Mouse (Mus musculus) embryonic facial prominence, embryonic 14.5 days (tissue): ENCODE measurements around the gene Smim24. TPM values are rescaled to one million over a fixed set of nuclear protein-coding genes. Genes with fewer than 3 reads are reported as not detected.

Experiments used
- ATAC-seq: fragments of 200-750 bp; cut with Nextera tagmentation; 2 replicates; pipeline ENCODE4 v1.8.0; 2017; ENCODE audit warnings: low read depth, moderate number of reproducible peaks, moderate TSS enrichment
- DNase-seq: peaks from one replicate; pipeline ENCODE4 v3.0.0-alpha.2; 2015; ENCODE audit warnings: low spot score
- H3K27ac ChIP-seq: fragments of 300-500 bp; sonication (generic); replicated peaks from 2 replicates; pipeline ENCODE4 v1.5.1; 2014; ENCODE audit warnings: low read depth, mild to moderate bottlenecking, low read length, moderate library complexity
- H3K27me3 ChIP-seq: fragments of 300-500 bp; sonication (generic); replicated peaks from 2 replicates; pipeline ENCODE4 v1.6.1; 2014; ENCODE audit warnings: low read length; ENCODE audit not compliant: control insufficient read depth, insufficient read depth
- H3K36me3 ChIP-seq: fragments of 300-500 bp; sonication (generic); 2 replicates; pipeline ENCODE4 v1.6.1; 2014; ENCODE audit warnings: low read length, mixed read lengths; ENCODE audit not compliant: control insufficient read depth, insufficient read depth
- H3K4me1 ChIP-seq: fragments of 300-500 bp; sonication (generic); 2 replicates; pipeline ENCODE4 v1.6.1; 2014; ENCODE audit warnings: antibody characterized with exemption, low read length; ENCODE audit not compliant: control insufficient read depth, insufficient read depth
- H3K4me2 ChIP-seq: fragments of 300-500 bp; sonication (generic); 2 replicates; pipeline ENCODE4 v1.6.1; 2014; ENCODE audit warnings: low read depth, mild to moderate bottlenecking, low read length, moderate library complexity, mixed read lengths
- H3K4me3 ChIP-seq: fragments of 300-500 bp; sonication (generic); 2 replicates; pipeline ENCODE4 v1.5.1; 2014; ENCODE audit warnings: low read depth, mild to moderate bottlenecking, low read length
- H3K9ac ChIP-seq: fragments of 300-500 bp; sonication (generic); 2 replicates; pipeline ENCODE4 v1.6.1; 2014; ENCODE audit warnings: low read depth, mild to moderate bottlenecking, low read length, moderate library complexity, mixed read lengths
- H3K9me3 ChIP-seq: fragments of 300-500 bp; sonication (generic); 2 replicates; pipeline ENCODE4 v1.6.1; 2016; ENCODE audit warnings: low read length; ENCODE audit not compliant: control insufficient read depth
- WGBS: fragments of 180-500 bp; shearing (Covaris S2); extraction: QIAGEN DNeasy Blood & Tissue Kit; methylation state at CpG from one replicate; pipeline ENCODE4 v1.1.7; 2014; 5-methylcytosine and 5-hydroxymethylcytosine counted together
- polyA plus RNA-seq: library from polyadenylated mRNA; unstranded; fragments of >200 nt; fragmentation: Nextera tagmentation; extraction: Ambion mirVana; gene quantifications from 2 replicates; pipeline ENCODE4 v1.2.1, GENCODE M21; 2014

The Smim24 gene
- polyA plus RNA-seq, 1 experiment from 2014 or later = 3.9 TPM

GRCm38 (mm10) chr10:81413310-81414261 lies 20.7 kb downstream of the Smim24 start:
- Histone ChIP-seq H3K36me3 (peaks cover 28% of the 10 kb centered on the region; the same call in 1 of the 2 replicates), H3K9me3 (no peaks in the 10 kb centered on the region), H3K4me2 (peak overlapping the region; percentile 35), H3K4me3 (peak overlapping the region; percentile 1; the same call in 1 of the 2 replicates), H3K27me3 (no peaks in the 10 kb centered on the region), H3K9ac (peak overlapping the region; percentile 35; the same call in 1 of the 2 replicates), H3K27ac (peak overlapping the region; percentile 84), H3K4me1 (peaks cover 69% of the 10 kb centered on the region)
- WGBS = 41% methylated on average over 17 of the region's 26 CpGs
- ATAC-seq = peak; percentile 5; the same call in 1 of the 2 replicates
- DNase-seq = peak; percentile 86

GRCm38 (mm10) chr10:81414682-81415081 lies 21.8 kb downstream of the Smim24 start:
- peaks cover 33% of the 10 kb centered on the region for H3K36me3 ChIP-seq
- peak overlapping the region; percentile 35 for H3K4me2 ChIP-seq
- no peak for ATAC-seq
- no peaks in the 10 kb centered on the region for H3K9me3 ChIP-seq
- no peak overlapping the region for H3K9ac ChIP-seq
- H3K27me3 ChIP-seq = no peaks in the 10 kb centered on the region
- DNase-seq = peak; percentile 73
- peak overlapping the region; percentile 84; the same call in 1 of the 2 replicates for H3K27ac ChIP-seq
- H3K4me1 ChIP-seq = peaks cover 60% of the 10 kb centered on the region
- no peak overlapping the region for H3K4me3 ChIP-seq

GRCm38 (mm10) chr10:81415146-81415545 lies 22.3 kb downstream of the Smim24 start:
- Histone ChIP-seq H3K9me3 (no peaks in the 10 kb centered on the region), H3K9ac (no peak overlapping the region), H3K27me3 (no peaks in the 10 kb centered on the region), H3K4me1 (peaks cover 59% of the 10 kb centered on the region), H3K4me2 (no peak overlapping the region; the same call in 1 of the 2 replicates), H3K27ac (peak overlapping the region; percentile 48), H3K4me3 (no peak overlapping the region), H3K36me3 (peaks cover 37% of the 10 kb centered on the region)
- ATAC-seq (no peak), DNase-seq (no peak)
- 85% methylated on average over 5 of the region's 5 CpGs for WGBS

GRCm38 (mm10) chr10:81415549-81416310 lies 22.9 kb downstream of the Smim24 start:
- Histone ChIP-seq H3K36me3 (peaks cover 43% of the 10 kb centered on the region), H3K9me3 (no peaks in the 10 kb centered on the region), H3K27me3 (no peaks in the 10 kb centered on the region), H3K4me1 (peaks cover 59% of the 10 kb centered on the region), H3K4me3 (no peak overlapping the region), H3K4me2 (0 out of 2 replicates have a peak overlapping the region, but pooled peaks have one; percentile 56), H3K27ac (peak overlapping the region; percentile 93), H3K9ac (0 out of 2 replicates have a peak overlapping the region, but pooled peaks have one; percentile 35)
- DNase-seq (no peak), ATAC-seq (no peak)
- 57% methylated on average over 17 of the region's 17 CpGs for WGBS

- no peaks in the 10 kb centered on the region for H3K27me3 ChIP-seq
- H3K4me2 ChIP-seq = peak overlapping the region; percentile 56
- H3K4me3 ChIP-seq = peak overlapping the region; percentile 24
- peak overlapping the region; percentile 63 for H3K9ac ChIP-seq
- peak; percentile 84 for ATAC-seq
- peak overlapping the region; percentile 93 for H3K27ac ChIP-seq
- H3K36me3 ChIP-seq = peaks cover 45% of the 10 kb centered on the region
- H3K9me3 ChIP-seq = no peaks in the 10 kb centered on the region
- H3K4me1 ChIP-seq = peaks cover 54% of the 10 kb centered on the region
- peak; percentile 96 for DNase-seq
- 0% methylated on average over 7 of the region's 26 CpGs for WGBS
Observed at GRCm38 (mm10) chr10:81416581-81417226, 23.9 kb downstream of the Smim24 start.

- ATAC-seq = no peak
Observed at GRCm38 (mm10) chr10:81417227-81418215, 24.7 kb downstream of the Smim24 start.

GRCm38 (mm10) chr10:81418216-81419070 lies 25.6 kb downstream of the Smim24 start:
- Histone ChIP-seq H3K4me1 (peaks cover 41% of the 10 kb centered on the region), H3K4me3 (no peak overlapping the region), H3K27ac (peak overlapping the region; percentile 93), H3K9ac (peak overlapping the region; percentile 63), H3K27me3 (no peaks in the 10 kb centered on the region), H3K36me3 (peaks cover 33% of the 10 kb centered on the region), H3K9me3 (no peaks in the 10 kb centered on the region), H3K4me2 (no peak overlapping the region)
- 45% methylated on average over 11 of the region's 11 CpGs for WGBS
- DNase-seq = no peak
- no peak for ATAC-seq

More at GRCm38 (mm10) chr10:81417227-81418215, 24.7 kb downstream of the Smim24 start:
- Histone ChIP-seq H3K9ac (peak overlapping the region; percentile 63), H3K27me3 (no peaks in the 10 kb centered on the region), H3K4me3 (peak overlapping the region; percentile 24), H3K4me1 (peaks cover 48% of the 10 kb centered on the region), H3K36me3 (peaks cover 42% of the 10 kb centered on the region), H3K9me3 (no peaks in the 10 kb centered on the region), H3K27ac (peak overlapping the region; percentile 93), H3K4me2 (peak overlapping the region; percentile 56)
- WGBS = 47% methylated on average over 11 of the region's 12 CpGs
- no peak for DNase-seq
